Mouse (Mus musculus) liver, postnatal 0 days (tissue): ENCODE data around the gene Kcnip1. TPM values are rescaled to one million over a fixed set of nuclear protein-coding genes. Genes with fewer than 3 reads are reported as not detected.

ENCODE experiments used
- ATAC-seq: fragments of 200-750 bp; cut with Nextera tagmentation; 2 replicates; pipeline ENCODE4 v1.8.0; 2017; ENCODE audit warnings: mild to moderate bottlenecking, moderate library complexity
- DNase-seq: peaks from one replicate; pipeline ENCODE4 v3.0.0-alpha.2; 2016
- H3K27ac ChIP-seq: fragments of 300-500 bp; sonication (generic); 2 replicates; pipeline ENCODE4 v1.5.1; 2014; ENCODE audit warnings: antibody characterized with exemption, moderate library complexity, mild to moderate bottlenecking, low read depth
- H3K27me3 ChIP-seq: fragments of 300-500 bp; sonication (generic); 2 replicates; pipeline ENCODE4 v1.6.1; 2014; ENCODE audit warnings: low read length, control low read depth, mixed read lengths; ENCODE audit not compliant: insufficient read depth
- H3K36me3 ChIP-seq: fragments of 300-500 bp; sonication (generic); replicated peaks from 2 replicates; pipeline ENCODE4 v1.6.1; 2014; ENCODE audit warnings: mild to moderate bottlenecking, control low read depth, low read length, moderate library complexity, mixed read lengths; ENCODE audit not compliant: insufficient read depth
- H3K4me1 ChIP-seq: fragments of 300-500 bp; sonication (generic); 2 replicates; pipeline ENCODE4 v1.6.1; 2014; ENCODE audit warnings: antibody characterized with exemption, mild to moderate bottlenecking, control low read depth; ENCODE audit not compliant: insufficient read depth
- H3K4me2 ChIP-seq: fragments of 300-500 bp; sonication (generic); 2 replicates; pipeline ENCODE4 v1.6.1; 2014; ENCODE audit warnings: low read depth, mild to moderate bottlenecking, low read length, moderate library complexity, mixed read lengths
- H3K4me3 ChIP-seq: fragments of 300-500 bp; sonication (generic); 2 replicates; pipeline ENCODE4 v1.5.1; 2014; ENCODE audit warnings: low read depth, low read length
- H3K9ac ChIP-seq: fragments of 300-500 bp; sonication (generic); replicated peaks from 2 replicates; pipeline ENCODE4 v1.6.1; 2014; ENCODE audit warnings: mild to moderate bottlenecking, moderate library complexity
- H3K9me3 ChIP-seq: fragments of 300-500 bp; sonication (generic); 2 replicates; pipeline ENCODE4 v1.6.1; 2016; ENCODE audit warnings: mild to moderate bottlenecking, control low read depth, low read length, mixed read lengths
- CTCF ChIP-seq: sonication (generic); IDR thresholded peaks from 2 replicates; pipeline ENCODE4 v1.5.1; 2016; ENCODE audit warnings: antibody characterized with exemption, low read depth
- EP300 ChIP-seq: IDR thresholded peaks from 2 replicates; pipeline ENCODE4 v1.6.1; 2016; ENCODE audit warnings: antibody characterized with exemption, low read depth, mild to moderate bottlenecking
- WGBS: fragments of 180-500 bp; shearing (Covaris S2); extraction: QIAGEN DNeasy Blood & Tissue Kit; methylation state at CpG from one replicate; pipeline ENCODE4 v1.1.7; 2014; ENCODE audit not compliant: insufficient replicate concordance; 5-methylcytosine and 5-hydroxymethylcytosine counted together
- polyA plus RNA-seq: library from polyadenylated mRNA; unstranded; fragments of >200 nt; fragmentation: Nextera tagmentation; extraction: Ambion mirVana; gene quantifications from 2 replicates; pipeline ENCODE4 v1.2.1, GENCODE M21; 2015

The Kcnip1 gene
- polyA plus RNA-seq, 1 experiment from 2014 or later: not detected

- H3K4me3 ChIP-seq: no peak overlapping the region
- no peak overlapping the region for H3K4me2 ChIP-seq
- H3K27me3 ChIP-seq: no peaks in the 10 kb centered on the region
- no peaks in the 10 kb centered on the region for H3K36me3 ChIP-seq
- ATAC-seq (no peak), DNase-seq (no peak)
- H3K27ac ChIP-seq: no peak overlapping the region
- peaks cover 7% of the 10 kb centered on the region; the same call in 1 of the 2 replicates for H3K4me1 ChIP-seq
- TF ChIP-seq EP300: no peak
- H3K9ac ChIP-seq: no peak overlapping the region
- 79% methylated on average over 5 of the region's 5 CpGs for WGBS
- no peaks in the 10 kb centered on the region for H3K9me3 ChIP-seq
Observed at GRCm38 (mm10) chr11:34029658-34030057, 36.7 kb upstream of the Kcnip1 start.

- Histone ChIP-seq H3K4me3 (no peak overlapping the region), H3K4me2 (no peak overlapping the region), H3K27me3 (no peaks in the 10 kb centered on the region), H3K9me3 (no peaks in the 10 kb centered on the region), H3K9ac (no peak overlapping the region), H3K4me1 (no peaks in the 10 kb centered on the region), H3K36me3 (no peaks in the 10 kb centered on the region), H3K27ac (no peak overlapping the region)
- no peak for TF ChIP-seq CTCF
- TF ChIP-seq EP300: no peak
- WGBS: 71% methylated on average over 1 of the region's 1 CpGs
- no peak for ATAC-seq
- no peak for DNase-seq
Observed at GRCm38 (mm10) chr11:34025091-34025490, 32.1 kb upstream of the Kcnip1 start.

- H3K4me2 ChIP-seq: no peak overlapping the region
- peak overlapping the region; percentile 55; the same call in 1 of the 2 replicates for H3K27ac ChIP-seq
- no peaks in the 10 kb centered on the region for H3K36me3 ChIP-seq
- no peak overlapping the region for H3K4me3 ChIP-seq
- TF ChIP-seq CTCF (no peak), EP300 (no peak)
- 64% methylated on average over 6 of the region's 6 CpGs for WGBS
- no peak overlapping the region for H3K9ac ChIP-seq
- H3K27me3 ChIP-seq: no peaks in the 10 kb centered on the region
- DNase-seq (no peak), ATAC-seq (no peak)
- peaks cover 4% of the 10 kb centered on the region; the same call in 1 of the 2 replicates for H3K4me1 ChIP-seq
- H3K9me3 ChIP-seq: no peaks in the 10 kb centered on the region
Observed at GRCm38 (mm10) chr11:34012007-34012652, 19.2 kb upstream of the Kcnip1 start.

- no peak overlapping the region for H3K4me3 ChIP-seq
Observed at GRCm38 (mm10) chr11:34010859-34011172, 17.9 kb upstream of the Kcnip1 start.

GRCm38 (mm10) chr11:34010133-34010858 is 17.3 kb upstream of the Kcnip1 start:
- H3K36me3 ChIP-seq: no peaks in the 10 kb centered on the region
- H3K9ac ChIP-seq: no peak overlapping the region
- H3K4me2 ChIP-seq: no peak overlapping the region
- H3K9me3 ChIP-seq: no peaks in the 10 kb centered on the region
- ATAC-seq (peak; percentile 33; the same call in 1 of the 2 replicates), DNase-seq (no peak)
- no peak overlapping the region for H3K4me3 ChIP-seq
- H3K27ac ChIP-seq: peak overlapping the region; percentile 64
- H3K27me3 ChIP-seq: no peaks in the 10 kb centered on the region
- no peak for TF ChIP-seq EP300
- TF ChIP-seq CTCF: no peak
- 44% methylated on average over 7 of the region's 7 CpGs for WGBS
- peaks cover 4% of the 10 kb centered on the region; the same call in 1 of the 2 replicates for H3K4me1 ChIP-seq

More at GRCm38 (mm10) chr11:34010859-34011172, 17.9 kb upstream of the Kcnip1 start:
- Histone ChIP-seq H3K9ac (no peak overlapping the region), H3K9me3 (no peaks in the 10 kb centered on the region), H3K27ac (peak overlapping the region; percentile 64), H3K4me1 (peaks cover 4% of the 10 kb centered on the region; the same call in 1 of the 2 replicates), H3K4me2 (no peak overlapping the region), H3K36me3 (no peaks in the 10 kb centered on the region), H3K27me3 (no peaks in the 10 kb centered on the region)
- ATAC-seq (peak; percentile 73), DNase-seq (no peak)
- 39% methylated on average over 4 of the region's 4 CpGs for WGBS
- TF ChIP-seq EP300 (no peak), CTCF (no peak)

GRCm38 (mm10) chr11:34009316-34010087 is 16.6 kb upstream of the Kcnip1 start:
- Histone ChIP-seq H3K4me1 (peaks cover 4% of the 10 kb centered on the region; the same call in 1 of the 2 replicates), H3K9ac (no peak overlapping the region), H3K4me2 (no peak overlapping the region), H3K27ac (peak overlapping the region; percentile 64), H3K9me3 (no peaks in the 10 kb centered on the region), H3K36me3 (no peaks in the 10 kb centered on the region), H3K4me3 (no peak overlapping the region), H3K27me3 (no peaks in the 10 kb centered on the region)
- DNase-seq: no peak
- 51% methylated on average over 12 of the region's 12 CpGs for WGBS
- TF ChIP-seq CTCF: no peak
- no peak for ATAC-seq
